Mouse (Mus musculus): ENCODE data around the gene Prap1. TPM values are rescaled to one million over a fixed set of nuclear protein-coding genes. Genes with fewer than 3 reads are reported as not detected.

Prap1 gene
- polyA plus RNA-seq, 1 experiment, result not detected

DNA sequence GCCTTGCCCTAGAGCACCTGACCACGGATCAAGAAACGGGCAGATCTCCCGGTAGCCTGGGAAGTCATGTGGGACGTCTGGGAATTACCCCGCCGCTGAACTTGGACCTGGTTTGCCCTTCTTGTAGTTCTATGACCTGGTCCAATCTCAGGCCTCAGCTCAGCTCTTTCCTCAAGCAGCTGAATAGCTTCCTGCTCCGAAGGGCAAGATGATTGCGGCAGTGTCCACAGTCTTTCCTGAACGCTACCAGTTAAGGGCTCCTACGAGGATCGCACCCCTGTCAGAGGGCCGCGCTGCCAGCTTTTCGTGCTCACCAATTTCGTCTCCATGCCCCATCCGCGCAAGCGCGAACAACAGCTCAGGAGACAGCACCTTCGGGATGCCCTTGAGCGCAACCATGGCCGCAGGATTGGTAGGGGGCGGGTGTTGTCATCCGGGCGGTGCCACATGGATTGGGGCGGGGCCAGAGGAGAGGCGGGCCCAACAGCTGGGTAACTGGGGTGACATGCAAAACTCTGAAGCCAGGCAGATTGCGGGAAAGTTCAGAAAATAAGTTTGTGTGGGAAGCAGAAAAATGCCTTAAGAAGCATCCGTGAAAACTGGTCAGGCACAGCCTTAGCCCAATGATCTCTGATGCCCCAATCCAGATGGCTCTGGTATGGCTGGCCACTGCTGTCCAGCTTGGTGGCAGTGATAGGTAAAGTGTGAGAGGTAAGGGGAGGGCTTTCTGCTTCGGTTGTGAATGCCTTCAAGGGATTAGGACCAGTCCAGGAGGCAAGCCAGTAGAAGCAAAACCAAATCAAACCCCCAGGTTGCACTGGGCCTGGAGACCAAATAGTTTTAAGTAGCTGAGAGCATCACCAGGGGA is 9.0 kb downstream of the Prap1 start, which contains the start of gene Fuom:
Fuom (minus strand) TSS at position 449 of the 868 bp plus-strand sequence.
- Histone ChIP-seq H3K27ac (ENCODE audit: insufficient read depth, low read length) (peak within 1 kb of the TSS; percentile 23), H3K4me3 (ENCODE audit: insufficient read depth, low read length) (peak within 1 kb of the TSS; percentile 54), H3K4me1 (ENCODE audit: control insufficient read depth, insufficient read depth, low read length) (0 out of 2 replicates have a peak, but pooled peaks cover 1% of the 10 kb centered on the region)
- peak; percentile 80 for TF ChIP-seq POLR2A (IDR thresholded peaks at IDR 0.05; ENCODE audit: extremely low read depth, insufficient read depth, low read length)
- TF ChIP-seq CTCF (IDR thresholded peaks at IDR 0.05; ENCODE audit: extremely low read depth, insufficient read depth, low read length), result no peak

DNA sequence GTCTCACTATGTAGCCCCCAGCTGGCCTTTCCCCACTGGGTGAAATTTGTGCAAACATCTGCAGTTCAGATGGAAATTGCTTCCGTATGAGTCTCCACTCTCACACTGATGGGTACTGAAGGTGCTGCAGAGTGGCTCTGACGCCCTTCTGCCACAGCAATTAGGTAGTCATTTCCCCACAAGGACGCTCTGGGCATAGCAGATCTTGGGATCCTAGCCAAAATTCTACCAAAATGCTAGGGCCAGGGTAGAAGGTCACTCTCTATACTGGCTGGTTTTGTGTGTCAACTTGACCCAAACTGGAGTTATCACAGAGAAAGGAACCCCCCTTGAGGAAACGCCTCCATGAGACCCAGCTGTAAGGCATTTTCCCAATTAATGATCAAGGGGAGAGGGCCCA is 10.8 kb downstream of the Prap1 start:
- Histone ChIP-seq H3K4me1 (ENCODE audit: control insufficient read depth, insufficient read depth, low read length) (0 out of 2 replicates have a peak, but pooled peaks cover 1% of the 10 kb centered on the region), H3K4me3 (ENCODE audit: insufficient read depth, low read length) (no peak overlapping the region), H3K27ac (ENCODE audit: insufficient read depth, low read length) (no peak overlapping the region)
- TF ChIP-seq POLR2A (IDR thresholded peaks at IDR 0.05; ENCODE audit: extremely low read depth, insufficient read depth, low read length) (no peak), CTCF (IDR thresholded peaks at IDR 0.05; ENCODE audit: extremely low read depth, insufficient read depth, low read length) (no peak)

DNA sequence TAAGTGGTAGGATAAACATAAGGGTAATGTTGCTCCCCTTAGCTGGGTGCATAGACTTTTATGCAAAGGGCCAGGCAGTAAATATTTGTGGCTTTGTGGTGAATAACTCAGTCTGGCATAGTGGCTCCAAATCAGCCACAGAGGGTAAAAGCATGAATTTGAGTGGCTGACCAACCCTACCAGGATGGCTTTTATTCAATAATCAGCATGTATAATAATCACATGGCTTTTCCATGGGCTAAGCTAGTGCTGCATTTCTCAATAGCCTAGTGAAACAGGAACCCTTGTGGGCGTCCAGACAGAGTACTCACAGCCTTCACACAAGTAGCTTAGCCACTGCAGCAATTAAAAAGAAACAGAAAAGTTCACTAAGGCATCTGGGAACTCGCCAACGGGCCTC is 18.7 kb downstream of the Prap1 start:
- Histone ChIP-seq H3K4me1 (ENCODE audit: control insufficient read depth, insufficient read depth, low read length) (no peaks in the 10 kb centered on the region), H3K4me3 (ENCODE audit: insufficient read depth, low read length) (no peak overlapping the region)

DNA sequence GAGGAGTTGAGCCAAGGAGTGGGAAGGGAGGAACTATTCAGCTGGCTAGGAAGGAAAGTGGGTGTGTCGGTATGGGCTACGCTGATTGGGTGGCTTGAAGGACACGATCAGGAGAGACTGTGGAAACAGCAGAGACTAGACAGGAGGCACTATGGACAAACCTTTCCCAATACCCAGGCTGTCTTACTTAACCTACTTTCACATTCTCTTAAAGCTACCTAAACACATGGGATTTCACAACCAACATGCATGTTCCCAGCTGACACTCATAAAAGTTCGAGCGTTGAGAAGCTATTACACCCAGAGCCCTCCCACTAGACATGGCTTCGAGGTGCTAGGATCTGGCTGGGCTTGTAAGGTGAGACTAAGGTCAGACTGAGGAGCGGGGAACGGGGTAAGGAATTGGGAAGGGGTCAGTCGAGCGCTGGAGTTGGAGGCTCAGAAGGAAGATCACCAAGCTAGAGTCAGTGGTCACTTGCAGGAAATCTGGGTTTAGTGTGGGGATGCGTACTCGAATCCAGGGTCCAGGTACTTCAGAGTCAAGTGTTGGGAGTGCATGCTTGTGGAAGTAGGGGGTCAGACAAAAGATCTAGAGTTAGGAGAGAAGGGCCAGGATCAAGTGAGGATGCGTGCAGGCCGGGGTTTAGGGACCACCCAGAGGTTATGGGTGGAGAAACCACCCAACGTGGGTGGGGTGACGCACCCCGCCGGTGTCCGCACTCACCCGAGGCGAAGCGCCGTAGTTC is 22.6 kb downstream of the Prap1 start, which contains the start of gene Paox:
Paox (plus strand) TSS at position 217 of the 746 bp plus-strand sequence.
- no peak for TF ChIP-seq CTCF (IDR thresholded peaks at IDR 0.05; ENCODE audit: extremely low read depth, insufficient read depth, low read length)
- TF ChIP-seq POLR2A (IDR thresholded peaks at IDR 0.05; ENCODE audit: extremely low read depth, insufficient read depth, low read length), result peak; percentile 52; the same call in 1 of the 2 replicates
- Histone ChIP-seq H3K27ac (ENCODE audit: insufficient read depth, low read length) (peak within 1 kb of the TSS; percentile 78), H3K4me3 (ENCODE audit: insufficient read depth, low read length) (peak within 1 kb of the TSS; percentile 76), H3K4me1 (ENCODE audit: control insufficient read depth, insufficient read depth, low read length) (no peaks in the 10 kb centered on the region)

More for the DNA sequence above, 18.7 kb downstream of the Prap1 start:
- H3K27ac ChIP-seq (ENCODE audit: insufficient read depth, low read length), result no peak overlapping the region
- TF ChIP-seq CTCF (IDR thresholded peaks at IDR 0.05; ENCODE audit: extremely low read depth, insufficient read depth, low read length), result no peak
- no peak for TF ChIP-seq POLR2A (IDR thresholded peaks at IDR 0.05; ENCODE audit: extremely low read depth, insufficient read depth, low read length)

DNA sequence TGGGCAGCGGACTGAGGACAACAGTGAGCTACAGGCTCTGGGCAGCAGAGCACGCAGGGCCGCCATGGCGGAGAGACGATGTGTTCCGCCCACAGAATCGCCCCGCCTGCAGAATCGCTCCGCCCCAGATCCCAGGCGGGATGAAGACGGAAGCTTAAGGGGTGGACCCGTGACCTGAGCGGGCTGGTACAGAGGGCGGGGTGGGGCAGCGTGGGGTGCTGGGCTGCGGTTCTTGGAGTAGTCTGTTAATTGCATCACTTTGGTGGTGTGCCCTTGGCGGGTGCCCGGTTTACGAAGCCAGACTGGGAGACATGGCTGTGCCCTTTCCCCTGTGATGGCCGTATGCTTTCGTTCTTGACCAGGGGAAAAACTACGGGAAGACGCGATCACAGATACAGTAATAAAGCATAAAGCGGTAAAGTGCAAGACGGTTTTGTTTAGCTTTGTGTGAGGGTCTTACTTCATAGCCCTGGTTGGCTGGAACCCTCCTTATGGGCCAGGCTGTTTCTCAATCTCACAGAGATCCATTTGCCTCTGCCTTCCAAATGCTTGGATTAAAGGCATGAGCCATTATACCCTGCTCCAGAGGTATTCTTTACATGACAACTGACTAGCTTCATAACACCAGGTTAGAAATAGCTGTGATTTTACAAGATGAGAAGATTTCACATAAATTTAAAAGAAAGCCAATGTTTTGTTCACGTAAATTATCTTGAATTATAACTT is 23.3 kb downstream of the Prap1 start, which contains the start of gene Echs1:
Echs1 (minus strand) TSS at position 148 of the 726 bp plus-strand sequence.
- Histone ChIP-seq H3K27ac (ENCODE audit: insufficient read depth, low read length) (peak within 1 kb of the TSS; percentile 78), H3K4me3 (ENCODE audit: insufficient read depth, low read length) (peak within 1 kb of the TSS; percentile 76), H3K4me1 (ENCODE audit: control insufficient read depth, insufficient read depth, low read length) (no peaks in the 10 kb centered on the region)
- TF ChIP-seq CTCF (IDR thresholded peaks at IDR 0.05; ENCODE audit: extremely low read depth, insufficient read depth, low read length) (no peak), POLR2A (IDR thresholded peaks at IDR 0.05; ENCODE audit: extremely low read depth, insufficient read depth, low read length) (peak; percentile 77; the same call in 1 of the 2 replicates)

DNA sequence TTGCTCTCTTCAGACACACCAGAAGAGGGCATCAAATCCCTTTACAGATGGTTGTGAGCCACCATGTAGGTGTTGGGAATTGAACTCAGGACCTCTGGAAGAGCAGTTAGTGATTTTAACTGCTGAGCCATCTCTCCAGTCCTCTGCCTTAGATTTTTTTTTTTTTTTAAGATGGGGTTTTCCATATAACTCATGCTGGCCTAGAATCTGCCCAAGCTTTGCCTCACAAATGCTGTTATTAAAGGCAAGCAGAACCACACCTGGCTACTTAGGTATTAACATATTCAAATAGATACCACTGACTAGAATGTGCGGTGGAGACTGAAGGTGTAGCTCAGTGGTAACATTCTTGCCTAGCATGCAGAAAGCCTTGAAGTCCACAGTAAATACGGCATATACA is 27.3 kb downstream of the Prap1 start:
- no peak for TF ChIP-seq POLR2A (IDR thresholded peaks at IDR 0.05; ENCODE audit: extremely low read depth, insufficient read depth, low read length)
- no peak for TF ChIP-seq CTCF (IDR thresholded peaks at IDR 0.05; ENCODE audit: extremely low read depth, insufficient read depth, low read length)
- peaks cover 1% of the 10 kb centered on the region; the same call in 1 of the 2 replicates for H3K4me1 ChIP-seq (ENCODE audit: control insufficient read depth, insufficient read depth, low read length)
- no peak overlapping the region for H3K4me3 ChIP-seq (ENCODE audit: insufficient read depth, low read length)
- H3K27ac ChIP-seq (ENCODE audit: insufficient read depth, low read length), result no peak overlapping the region

DNA sequence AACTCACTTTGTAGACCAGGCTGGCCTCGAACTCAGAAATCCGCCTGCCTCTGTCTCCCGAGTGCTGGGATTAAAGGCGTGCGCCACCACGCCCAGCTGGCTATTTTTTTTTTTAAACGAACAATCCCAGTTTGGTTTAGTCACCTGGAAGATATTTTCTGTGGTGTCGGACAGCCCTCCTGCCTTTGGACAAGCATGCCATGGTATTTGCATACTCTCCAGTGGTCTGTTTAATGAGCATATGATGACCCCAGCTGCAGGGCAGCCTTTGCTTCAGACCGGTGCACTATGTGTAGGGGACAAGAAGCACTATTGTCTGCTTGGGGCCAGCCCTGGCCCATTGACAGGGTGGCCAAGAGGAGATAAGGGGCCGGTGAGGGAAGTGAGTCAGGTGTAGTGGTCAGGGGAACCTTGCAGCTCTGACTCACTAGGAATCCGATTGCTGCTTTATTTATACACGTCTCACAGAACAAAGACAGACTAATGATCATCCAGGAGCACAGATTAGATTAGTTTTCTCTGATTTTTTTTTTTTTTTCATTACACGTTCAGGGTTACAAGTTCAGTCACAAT is 28.2 kb downstream of the Prap1 start:
- H3K27ac ChIP-seq (ENCODE audit: insufficient read depth, low read length), result no peak overlapping the region
- no peak overlapping the region for H3K4me3 ChIP-seq (ENCODE audit: insufficient read depth, low read length)
- peaks cover 1% of the 10 kb centered on the region; the same call in 1 of the 2 replicates for H3K4me1 ChIP-seq (ENCODE audit: control insufficient read depth, insufficient read depth, low read length)
- TF ChIP-seq POLR2A (IDR thresholded peaks at IDR 0.05; ENCODE audit: extremely low read depth, insufficient read depth, low read length) (no peak), CTCF (IDR thresholded peaks at IDR 0.05; ENCODE audit: extremely low read depth, insufficient read depth, low read length) (no peak)

DNA sequence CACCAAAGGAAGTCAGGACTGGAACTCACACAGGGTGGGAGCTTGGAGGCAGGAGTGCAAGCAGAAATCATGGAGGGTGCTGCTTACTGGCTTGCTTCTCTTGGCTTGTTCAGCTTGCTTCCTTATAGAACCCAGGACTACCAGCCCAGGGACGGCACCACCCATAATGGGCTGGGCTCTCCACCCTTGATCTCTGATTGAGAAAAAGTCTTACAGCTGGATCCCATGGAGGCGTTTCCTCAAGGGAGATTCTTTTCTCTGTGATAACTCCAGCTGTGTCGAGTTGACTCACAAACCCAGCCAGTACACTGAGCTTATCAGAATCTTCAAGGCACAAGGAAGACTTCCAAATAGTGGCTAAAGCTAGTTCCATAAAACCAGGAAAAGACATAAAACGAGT is 29.6 kb downstream of the Prap1 start:
- Histone ChIP-seq H3K4me3 (ENCODE audit: insufficient read depth, low read length) (no peak overlapping the region), H3K27ac (ENCODE audit: insufficient read depth, low read length) (no peak overlapping the region), H3K4me1 (ENCODE audit: control insufficient read depth, insufficient read depth, low read length) (peaks cover 1% of the 10 kb centered on the region; the same call in 1 of the 2 replicates)
- TF ChIP-seq POLR2A (IDR thresholded peaks at IDR 0.05; ENCODE audit: extremely low read depth, insufficient read depth, low read length) (no peak), CTCF (IDR thresholded peaks at IDR 0.05; ENCODE audit: extremely low read depth, insufficient read depth, low read length) (no peak)

Data from cortical plate, adult 2 months (tissue).